In the genomic region with DNA sequence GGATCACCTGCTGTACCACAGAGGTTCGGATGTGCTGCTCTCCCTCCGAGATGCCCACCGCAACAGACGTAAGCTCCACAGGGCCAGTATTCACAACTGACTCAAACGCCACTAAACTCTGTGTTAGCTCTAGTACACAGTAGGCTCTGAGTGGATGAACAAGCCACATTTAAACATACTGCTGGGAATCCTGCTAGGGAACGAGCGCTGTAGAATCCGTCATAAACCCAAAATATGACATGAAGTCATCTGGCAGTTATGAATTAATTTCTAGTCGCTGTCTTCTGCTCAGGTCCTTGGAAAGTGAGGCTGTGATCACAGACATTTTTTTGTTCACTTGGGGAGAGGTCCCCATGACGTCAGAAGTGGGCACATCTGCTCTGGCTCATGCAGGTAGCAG, we compare ENCODE assay signal across 28 mouse cellular contexts. TPM values are rescaled to one million over a fixed set of nuclear protein-coding genes. Genes with fewer than 3 reads are reported as not detected.
DNase-seq lines count a peak whose midpoint lies in the region; ATAC-seq and TF ChIP-seq lines count a peak whose summit lies in the region.
"Had no signal": no experiment of that assay in that cellular context is flagged by ENCODE, and none has a peak within 500 bp of the region (broad histone marks: within the 10 kb centered on the region; RNA-seq: fewer than 3 reads in every experiment).

No protein-coding gene starts in this region.

- peak overlapping the region; percentile 75; the same call in 1 of the 2 replicates for H3K4me2 ChIP-seq in heart, embryonic 15.5 days
- H3K4me2 ChIP-seq: embryonic facial prominence, embryonic 15.5 days; heart, embryonic 12.5 days; hindbrain, embryonic 12.5 days had no signal

- H3K27me3 ChIP-seq in heart, embryonic 15.5 days, result peaks cover 41% of the 10 kb centered on the region

- H3K4me3 ChIP-seq in heart, embryonic 15.5 days, result no peak overlapping the region
- H3K4me3 ChIP-seq in left cerebral cortex, adult 2 months, result no peak overlapping the region
- H3K4me3 ChIP-seq: embryonic facial prominence, embryonic 15.5 days; erythroblast, embryonic 14.5 days; forebrain, embryonic 10.5 days; heart, embryonic 12.5 days; hindbrain, embryonic 12.5 days had no signal

- peak overlapping the region; percentile 73 for H3K27ac ChIP-seq in heart, embryonic 15.5 days
- H3K27ac ChIP-seq in left cerebral cortex, adult 2 months, result peak overlapping the region; percentile 87
- H3K27ac ChIP-seq: embryonic facial prominence, embryonic 15.5 days; forebrain, embryonic 10.5 days; hindbrain, embryonic 12.5 days had no signal

- peak; percentile 33 to 45 for DNase-seq in heart, adult 18-20 months
- DNase-seq in heart, postnatal 14 days, result no peak
- no peak for DNase-seq in heart, postnatal 4 days
- DNase-seq in left cerebral cortex, adult 2 months (ENCODE audit: extremely low spot score in 1 of 2, low spot score in 2 of 2), result no peak
- no peak for DNase-seq in left cerebral cortex, postnatal 36 days (ENCODE audit: low spot score in 2 of 2)
- no peak for DNase-seq in urinary bladder, postnatal 10 days (ENCODE audit: low spot score)
- DNase-seq: cerebellum, adult 2 months; cerebellum, postnatal 10 days; embryo, embryonic 11 days; gastrocnemius, postnatal 25 days; kidney, adult 9 months had no signal

- no peaks in the 10 kb centered on the region for H3K36me3 ChIP-seq in heart, embryonic 15.5 days
- H3K36me3 ChIP-seq: embryonic facial prominence, embryonic 15.5 days; forebrain, embryonic 10.5 days; heart, embryonic 12.5 days; hindbrain, embryonic 12.5 days had no signal

- no peaks in the 10 kb centered on the region for H3K9me3 ChIP-seq in heart, embryonic 15.5 days (replicated peaks)
- H3K9me3 ChIP-seq: embryonic facial prominence, embryonic 15.5 days; forebrain, embryonic 10.5 days; heart, embryonic 12.5 days; hindbrain, embryonic 12.5 days had no signal

- no peak for ATAC-seq in heart, embryonic 15.5 days (replicated peaks; ENCODE audit: insufficient number of reproducible peaks, insufficient read depth, low FRiP score, low read depth)
- ATAC-seq: activated CD4-positive, CD25-positive, alpha-beta regulatory T cell, adult 4 months; forebrain, embryonic 14.5 days; hindbrain, embryonic 16.5 days; inflammation-experienced regulatory T-cells, adult 6 months; intestine, postnatal 0 days; Patski had no signal

- peaks cover 34% of the 10 kb centered on the region for H3K4me1 ChIP-seq in heart, embryonic 15.5 days (replicated peaks)

- H3K9ac ChIP-seq in heart, embryonic 15.5 days, result no peak overlapping the region
- H3K9ac ChIP-seq: embryonic facial prominence, embryonic 15.5 days; heart, embryonic 12.5 days; hindbrain, embryonic 12.5 days had no signal

- intact Hi-C loops in heart, postnatal 14 days (cut with DNase I), result no loop called here
- intact Hi-C loops in left cerebral cortex, adult 2 months (cut with DNase I), result loop anchor here (2.0 kb wide), 1 partner anchor 15 kb away; no protein-coding TSS in a partner anchor
- intact Hi-C loops in left cerebral cortex, postnatal 36 days (cut with DNase I), result no loop called here

- no peak for TF ChIP-seq CTCF in left cerebral cortex, adult 2 months (IDR thresholded peaks at IDR 0.05)

- WGBS in heart, embryonic 15.5 days, result 69% methylated on average over 10 of the region's 10 CpGs

RNA-seq across cellular contexts. Expression of gene Klhl40, which starts 1.5 kb away (rescaled TPM):
- 10 to 100 TPM; 17.8 to 20.5 TPM for total RNA-seq in heart, adult 18-20 months (2021)
- total RNA-seq in heart, postnatal 14 days (2021), result 1 to 10 TPM; 6.7 to 6.8 TPM
- polyA plus RNA-seq in heart, embryonic 15.5 days (2015; fragmentation: Nextera tagmentation; extraction: Ambion mirVana), result 4.5 and 5.5 TPM in 2 replicates
- total RNA-seq in heart, postnatal 4 days (2021), result 10 to 100 TPM; 14.1 to 15.4 TPM
- total RNA-seq in left cerebral cortex, adult 2 months (2021), result 10 to 100 TPM in 1 of 2 experiments, 1 to 10 TPM in 1; 7.3 to 10.5 TPM
- 1 to 10 TPM; 4.9 to 8.8 TPM for total RNA-seq in left cerebral cortex, postnatal 36 days (2021)
- total RNA-seq: adrenal gland, postnatal 14 days; CH12.LX had no signal
- polyA plus RNA-seq: activated CD4-positive, CD25-positive, alpha-beta regulatory T cell, adult 4 months; erythroblast, embryonic 14.5 days; inflammation-experienced regulatory T-cells, adult 6 months; Patski had no signal

RNA-seq across cellular contexts. Expression of gene Hhatl, which starts 16.4 kb away (rescaled TPM):
- total RNA-seq in heart, adult 18-20 months (2021), result 100 to 1,000 TPM in 1 of 2 experiments, 10 to 100 TPM in 1; 95.1 to 119 TPM
- 100 to 1,000 TPM; 118 to 123 TPM for total RNA-seq in heart, postnatal 14 days (2021)
- polyA plus RNA-seq in heart, embryonic 15.5 days (2015; fragmentation: Nextera tagmentation; extraction: Ambion mirVana), result 17.5 and 18.3 TPM in 2 replicates
- total RNA-seq in heart, postnatal 4 days (2021), result 10 to 100 TPM; 72.5 to 84.4 TPM
- 10 to 100 TPM; 20.0 to 21.3 TPM for total RNA-seq in left cerebral cortex, adult 2 months (2021)
- 10 to 100 TPM; 17.2 to 22.2 TPM for total RNA-seq in left cerebral cortex, postnatal 36 days (2021)
- total RNA-seq: adrenal gland, adult 18-20 months; adrenal gland, postnatal 14 days; CH12.LX; granulocyte monocyte progenitor cell, adult 5-6 weeks had no signal
- polyA plus RNA-seq: activated CD4-positive, CD25-positive, alpha-beta regulatory T cell, adult 4 months; embryonic facial prominence, embryonic 11.5 days; erythroblast, embryonic 14.5 days; forebrain, embryonic 10.5 days; forebrain, embryonic 14.5 days; inflammation-experienced regulatory T-cells, adult 6 months; Patski had no signal

RNA-seq across cellular contexts. Expression of gene Zfp651, which starts 16.8 kb away (rescaled TPM):
- total RNA-seq in heart, adult 18-20 months (2021), result 100 to 1,000 TPM; 108 to 109 TPM
- total RNA-seq in heart, postnatal 14 days (2021), result 10 to 100 TPM; 89.4 to 91.9 TPM
- polyA plus RNA-seq in heart, embryonic 15.5 days (2015; fragmentation: Nextera tagmentation; extraction: Ambion mirVana), result 18.2 and 23.0 TPM in 2 replicates
- 10 to 100 TPM; 75.6 to 81.6 TPM for total RNA-seq in heart, postnatal 4 days (2021)
- total RNA-seq in left cerebral cortex, adult 2 months (2021), result 100 to 1,000 TPM; 119 to 133 TPM
- total RNA-seq in left cerebral cortex, postnatal 36 days (2021), result 100 to 1,000 TPM; 111 to 112 TPM
- total RNA-seq: granulocyte monocyte progenitor cell, adult 5-6 weeks had no signal
- polyA plus RNA-seq: activated CD4-positive, CD25-positive, alpha-beta regulatory T cell, adult 4 months had no signal

RNA-seq across cellular contexts. Expression of gene Nktr, which starts 57.0 kb away (rescaled TPM):
- 10 to 100 TPM; 26.2 to 32.4 TPM for total RNA-seq in heart, adult 18-20 months (2021)
- 10 to 100 TPM; 44.8 to 46.5 TPM for total RNA-seq in heart, postnatal 14 days (2021)
- 43.6 and 46.0 TPM in 2 replicates for polyA plus RNA-seq in heart, embryonic 15.5 days (2015; fragmentation: Nextera tagmentation; extraction: Ambion mirVana)
- total RNA-seq in heart, postnatal 4 days (2021), result 10 to 100 TPM; 67.6 to 73.5 TPM
- total RNA-seq in left cerebral cortex, adult 2 months (2021), result 100 to 1,000 TPM; 125 to 130 TPM
- total RNA-seq in left cerebral cortex, postnatal 36 days (2021), result 100 to 1,000 TPM in 1 of 2 experiments, 10 to 100 TPM in 1; 73.1 to 147 TPM

Comparison
In these comparisons a context has a peak if more than half of its experiments do, and no peak if none do; other contexts are left out.
1. DNase-seq: peak in heart, adult 18-20 months (2 of 2); none in heart, postnatal 14 days (0 of 2), heart, postnatal 4 days (single experiment), left cerebral cortex, adult 2 months (0 of 2), left cerebral cortex, postnatal 36 days (0 of 2) and urinary bladder, postnatal 10 days (single experiment).